Mouse (Mus musculus) liver, embryonic 18 days (tissue): Measurements from ENCODE around the gene Ccdc32. TPM values are rescaled to one million over a fixed set of nuclear protein-coding genes. Genes with fewer than 3 reads are reported as not detected.

Experiments
- polyA plus RNA-seq: library from polyadenylated mRNA; depleted of rRNA; stranded (reverse); fragments of >200 nt; gene quantifications from 2 replicates; pipeline ENCODE4 v1.2.3, GENCODE M21; 2012; rRNA removed

Ccdc32 gene
- 6.6 and 6.8 TPM in 2 replicates for polyA plus RNA-seq

DNA sequence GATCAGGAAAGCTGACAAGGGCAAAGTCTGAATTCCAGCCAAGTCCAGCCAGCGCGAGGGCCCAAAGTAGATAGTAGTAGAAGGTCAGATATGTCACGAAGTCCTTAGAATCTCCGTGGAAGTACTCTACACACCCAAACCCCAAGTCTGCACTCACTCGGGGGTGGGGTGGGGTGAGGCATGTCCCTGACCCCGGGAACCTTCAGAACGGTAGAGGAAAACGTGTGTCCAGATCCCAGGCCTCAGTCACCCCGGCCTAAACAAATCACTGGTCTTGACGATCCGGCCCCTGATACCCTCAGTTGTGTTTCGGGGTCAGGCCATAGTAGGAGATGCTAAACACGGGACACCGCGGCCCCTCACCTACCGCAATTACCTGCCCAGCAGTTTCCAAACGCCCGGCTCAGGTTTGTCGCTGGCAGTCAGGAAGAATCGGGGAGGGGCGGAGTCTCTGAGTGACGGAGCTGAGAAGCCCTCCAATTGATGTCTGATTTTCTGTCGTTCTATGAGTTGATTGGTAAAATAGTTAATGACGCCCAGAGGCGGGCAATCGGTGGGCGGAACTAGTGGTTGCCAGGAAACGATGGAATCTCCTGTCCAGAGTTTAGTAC, at the start of gene Ccdc32:
TSS of gene Ccdc32 (minus strand) at position 453 of the 611 bp plus-strand sequence.

DNA sequence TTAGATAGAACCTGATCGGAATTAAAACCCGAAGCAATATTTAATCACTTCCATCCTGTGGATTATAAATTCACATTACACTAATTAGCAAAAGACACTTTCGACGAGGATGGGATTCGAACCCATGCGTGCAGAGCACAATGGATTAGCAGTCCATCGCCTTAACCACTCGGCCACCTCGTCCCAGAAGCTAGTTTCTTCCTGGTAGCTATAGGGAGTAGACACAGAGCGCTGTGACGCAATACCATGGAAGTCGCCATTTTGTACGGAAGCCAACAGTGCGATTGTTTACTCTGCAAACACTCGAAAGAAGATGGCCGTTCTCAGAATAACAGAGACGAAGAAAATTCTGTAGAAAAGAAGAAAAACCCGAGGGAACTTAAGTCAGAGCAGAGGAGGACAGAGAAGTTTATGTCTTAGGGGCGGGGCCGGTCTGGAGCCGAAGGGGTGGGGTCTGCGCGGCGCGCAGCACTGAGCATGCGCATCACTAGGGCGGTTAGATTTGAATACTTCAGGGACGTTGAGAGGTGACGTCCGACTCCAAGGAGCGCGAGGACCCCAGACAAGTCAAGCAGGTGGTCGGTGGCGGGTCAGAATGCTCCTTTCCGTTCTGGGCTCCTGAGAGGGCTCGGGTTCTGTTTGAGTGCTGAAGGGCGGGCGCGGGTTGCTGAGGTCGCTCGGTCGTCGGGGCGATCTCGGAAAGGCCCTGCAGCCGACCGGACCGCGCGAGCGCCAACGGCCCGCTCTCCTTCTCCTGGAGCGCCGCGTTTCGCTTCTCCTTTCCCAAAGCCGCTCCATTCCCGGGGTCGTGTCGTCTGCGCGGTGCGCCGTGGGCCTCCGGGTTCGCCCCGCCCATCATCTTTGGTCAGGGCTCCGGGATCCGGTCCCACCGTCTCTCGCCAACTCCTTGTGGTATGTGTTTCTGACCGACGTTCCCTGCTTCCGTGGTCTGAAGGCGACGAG, 17.7 kb upstream of the Ccdc32 start, which contains the start of gene Knl1:
TSS of gene Knl1 (plus strand) at position 471 of the 963 bp plus-strand sequence.

DNA sequence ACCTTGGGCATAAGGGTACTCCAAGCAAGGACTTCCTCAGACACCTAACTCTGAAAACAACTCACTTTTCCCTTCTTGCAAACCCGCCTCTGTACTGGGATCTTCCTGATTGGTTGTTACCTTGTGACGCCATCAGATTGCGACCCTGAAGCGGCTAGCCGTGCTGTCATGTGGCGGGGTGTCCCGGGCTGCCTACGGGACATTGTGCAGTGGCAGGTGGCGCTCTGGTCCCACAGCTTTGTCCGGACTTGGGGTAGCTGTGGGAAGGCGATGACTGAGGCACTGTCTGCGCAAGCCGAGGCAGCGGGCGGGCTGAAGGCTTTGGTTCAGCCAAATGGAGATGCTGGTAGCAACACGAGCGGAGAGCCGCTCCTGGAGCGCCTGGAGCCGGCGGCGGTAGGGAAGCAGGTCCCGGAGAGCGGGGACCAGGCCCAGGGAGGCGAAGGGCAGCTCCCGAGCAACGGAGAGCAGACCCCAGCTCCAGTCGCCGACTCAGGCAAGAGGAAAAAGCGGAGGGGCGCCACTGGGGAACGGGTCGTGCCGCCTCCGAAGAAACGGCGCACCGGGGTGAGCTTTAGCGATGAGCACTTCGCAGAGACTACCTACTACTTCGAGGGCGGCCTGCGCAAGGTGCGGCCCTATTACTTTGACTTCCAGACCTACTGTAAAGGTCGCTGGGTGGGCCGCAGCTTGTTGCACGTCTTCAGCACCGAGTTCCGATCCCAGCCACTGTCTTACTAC, 5.6 kb upstream of the Ccdc32 start, which contains the start of gene Rpusd2:
TSS of gene Rpusd2 (plus strand) at position 135 of the 741 bp plus-strand sequence.

Other genes with a start within 250 kb of the Ccdc32 start
- gene Disp2, start 249.7 kb downstream of the Ccdc32 start, polyA plus RNA-seq, result 0.10 and 0.11 TPM in 2 replicates
- 24.7 and 25.4 TPM in 2 replicates for gene Knstrn, start 215.4 kb downstream of the Ccdc32 start, polyA plus RNA-seq
- gene Ivd, start 167.4 kb downstream of the Ccdc32 start, polyA plus RNA-seq, result 66.9 and 78.6 TPM in 2 replicates
- 4.2 and 5.0 TPM in 2 replicates for gene Bahd1, start 129.0 kb downstream of the Ccdc32 start, polyA plus RNA-seq
- 4.7 and 5.1 TPM in 2 replicates for gene Chst14, start 102.9 kb downstream of the Ccdc32 start, polyA plus RNA-seq
- 2.4 and 2.5 TPM in 2 replicates for gene Rpusd2, start 5.4 kb upstream of the Ccdc32 start, polyA plus RNA-seq
- 2.6 and 3.0 TPM in 2 replicates for gene Knl1, start 17.7 kb upstream of the Ccdc32 start, polyA plus RNA-seq
- gene Rad51, start 83.4 kb upstream of the Ccdc32 start, polyA plus RNA-seq, result 9.2 and 10.7 TPM in 2 replicates
- 19.7 and 22.1 TPM in 2 replicates for gene Rmdn3, start 127.6 kb upstream of the Ccdc32 start, polyA plus RNA-seq
- 92.5 and 95.7 TPM in 2 replicates for gene Gchfr, start 138.4 kb upstream of the Ccdc32 start, polyA plus RNA-seq
- gene Gm14137, start 145.1 kb upstream of the Ccdc32 start, polyA plus RNA-seq, result 0.01 TPM in 2 replicates
- gene Zfyve19, start 179.2 kb upstream of the Ccdc32 start, polyA plus RNA-seq, result 16.9 and 24.4 TPM in 2 replicates
- 7.8 and 9.4 TPM in 2 replicates for gene Dnajc17, start 179.4 kb upstream of the Ccdc32 start, polyA plus RNA-seq
- 0.07 TPM in 1 of 2 replicates, not detected in the other for gene Ppp1r14d, start 200.5 kb upstream of the Ccdc32 start, polyA plus RNA-seq
- 0.55 and 0.64 TPM in 2 replicates for gene Spint1, start 208.0 kb upstream of the Ccdc32 start, polyA plus RNA-seq
- gene Rhov, start 241.9 kb upstream of the Ccdc32 start, polyA plus RNA-seq, result 0.08 and 0.11 TPM in 2 replicates